Mouse (Mus musculus): ENCODE measurements around the gene Narfl. TPM values are rescaled to one million over a fixed set of nuclear protein-coding genes. Genes with fewer than 3 reads are reported as not detected.

Gene Narfl
- polyA plus RNA-seq, 1 experiment, result 43.5 TPM

- 74% methylated on average over 4 of the region's 4 CpGs for WGBS
- Histone ChIP-seq H3K4me3 (replicated peaks; ENCODE audit: insufficient read depth, low read depth, low read length) (no peak overlapping the region), H3K27me3 (ENCODE audit: control insufficient read depth, insufficient read depth, low read length) (no peaks in the 10 kb centered on the region), H3K27ac (ENCODE audit: insufficient read depth, low read length) (no peak overlapping the region), H3K4me1 (ENCODE audit: control insufficient read depth, insufficient read depth, low read length) (no peaks in the 10 kb centered on the region)
- TF ChIP-seq CTCF (IDR thresholded peaks at IDR 0.05; ENCODE audit: borderline replicate concordance, insufficient read depth, low read depth, low read length) (no peak), POLR2A (IDR thresholded peaks at IDR 0.05; ENCODE audit: borderline replicate concordance, insufficient read depth, low read length) (no peak)
- no peak for DNase-seq
Observed at GRCm38 (mm10) chr17:25755086-25755485, 18.5 kb upstream of the Narfl start.

GRCm38 (mm10) chr17:25755627-25756377, 17.8 kb upstream of the Narfl start:
- no peak for DNase-seq
- no peak for TF ChIP-seq POLR2A (IDR thresholded peaks at IDR 0.05; ENCODE audit: borderline replicate concordance, insufficient read depth, low read length)
- TF ChIP-seq CTCF (IDR thresholded peaks at IDR 0.05; ENCODE audit: borderline replicate concordance, insufficient read depth, low read depth, low read length), result no peak
- 58% methylated on average over 4 of the region's 4 CpGs for WGBS

GRCm38 (mm10) chr17:25756378-25757242, 17.0 kb upstream of the Narfl start:
- no peaks in the 10 kb centered on the region for H3K4me1 ChIP-seq (ENCODE audit: control insufficient read depth, insufficient read depth, low read length)
- H3K27me3 ChIP-seq (ENCODE audit: control insufficient read depth, insufficient read depth, low read length), result no peaks in the 10 kb centered on the region
- TF ChIP-seq POLR2A (IDR thresholded peaks at IDR 0.05; ENCODE audit: borderline replicate concordance, insufficient read depth, low read length) (no peak), CTCF (IDR thresholded peaks at IDR 0.05; ENCODE audit: borderline replicate concordance, insufficient read depth, low read depth, low read length) (no peak)
- H3K27ac ChIP-seq (ENCODE audit: insufficient read depth, low read length), result no peak overlapping the region
- no peak for DNase-seq
- WGBS, result 66% methylated on average over 9 of the region's 9 CpGs
- H3K4me3 ChIP-seq (replicated peaks; ENCODE audit: insufficient read depth, low read depth, low read length), result no peak overlapping the region

More at GRCm38 (mm10) chr17:25755627-25756377, 17.8 kb upstream of the Narfl start:
- Histone ChIP-seq H3K4me3 (replicated peaks; ENCODE audit: insufficient read depth, low read depth, low read length) (no peak overlapping the region), H3K27ac (ENCODE audit: insufficient read depth, low read length) (no peak overlapping the region), H3K27me3 (ENCODE audit: control insufficient read depth, insufficient read depth, low read length) (no peaks in the 10 kb centered on the region), H3K4me1 (ENCODE audit: control insufficient read depth, insufficient read depth, low read length) (no peaks in the 10 kb centered on the region)

- Histone ChIP-seq H3K27ac (ENCODE audit: insufficient read depth, low read length) (no peak overlapping the region), H3K4me1 (ENCODE audit: control insufficient read depth, insufficient read depth, low read length) (no peaks in the 10 kb centered on the region), H3K27me3 (ENCODE audit: control insufficient read depth, insufficient read depth, low read length) (no peaks in the 10 kb centered on the region), H3K4me3 (replicated peaks; ENCODE audit: insufficient read depth, low read depth, low read length) (no peak overlapping the region)
- WGBS, result 69% methylated on average over 3 of the region's 3 CpGs
- DNase-seq, result no peak
- TF ChIP-seq CTCF (IDR thresholded peaks at IDR 0.05; ENCODE audit: borderline replicate concordance, insufficient read depth, low read depth, low read length), result no peak
- TF ChIP-seq POLR2A (IDR thresholded peaks at IDR 0.05; ENCODE audit: borderline replicate concordance, insufficient read depth, low read length), result no peak
Observed at GRCm38 (mm10) chr17:25757691-25758090, 15.9 kb upstream of the Narfl start.

GRCm38 (mm10) chr17:25760148-25760547, 13.4 kb upstream of the Narfl start:
- DNase-seq, result no peak
- Histone ChIP-seq H3K27ac (ENCODE audit: insufficient read depth, low read length) (no peak overlapping the region), H3K27me3 (ENCODE audit: control insufficient read depth, insufficient read depth, low read length) (no peaks in the 10 kb centered on the region), H3K4me1 (ENCODE audit: control insufficient read depth, insufficient read depth, low read length) (no peaks in the 10 kb centered on the region), H3K4me3 (replicated peaks; ENCODE audit: insufficient read depth, low read depth, low read length) (no peak overlapping the region)
- WGBS, result 78% methylated on average over 8 of the region's 8 CpGs
- no peak for TF ChIP-seq CTCF (IDR thresholded peaks at IDR 0.05; ENCODE audit: borderline replicate concordance, insufficient read depth, low read depth, low read length)
- TF ChIP-seq POLR2A (IDR thresholded peaks at IDR 0.05; ENCODE audit: borderline replicate concordance, insufficient read depth, low read length), result no peak

- Histone ChIP-seq H3K4me1 (ENCODE audit: control insufficient read depth, insufficient read depth, low read length) (no peaks in the 10 kb centered on the region), H3K27ac (ENCODE audit: insufficient read depth, low read length) (no peak overlapping the region), H3K4me3 (replicated peaks; ENCODE audit: insufficient read depth, low read depth, low read length) (no peak overlapping the region), H3K27me3 (ENCODE audit: control insufficient read depth, insufficient read depth, low read length) (no peaks in the 10 kb centered on the region)
- WGBS, result 7% methylated on average over 4 of the region's 4 CpGs
- peak in 1 of 2 experiments; percentile 26 for DNase-seq
- TF ChIP-seq POLR2A (IDR thresholded peaks at IDR 0.05; ENCODE audit: borderline replicate concordance, insufficient read depth, low read length) (no peak), CTCF (IDR thresholded peaks at IDR 0.05; ENCODE audit: borderline replicate concordance, insufficient read depth, low read depth, low read length) (no peak)
Observed at GRCm38 (mm10) chr17:25761561-25761970, 12.0 kb upstream of the Narfl start.

- no peak overlapping the region for H3K4me3 ChIP-seq (replicated peaks; ENCODE audit: insufficient read depth, low read depth, low read length)
- no peak for DNase-seq
- WGBS, result 46% methylated on average over 3 of the region's 3 CpGs
- TF ChIP-seq CTCF (IDR thresholded peaks at IDR 0.05; ENCODE audit: borderline replicate concordance, insufficient read depth, low read depth, low read length), result no peak
- TF ChIP-seq POLR2A (IDR thresholded peaks at IDR 0.05; ENCODE audit: borderline replicate concordance, insufficient read depth, low read length), result no peak
- H3K27me3 ChIP-seq (ENCODE audit: control insufficient read depth, insufficient read depth, low read length), result no peaks in the 10 kb centered on the region
- no peak overlapping the region for H3K27ac ChIP-seq (ENCODE audit: insufficient read depth, low read length)
- no peaks in the 10 kb centered on the region for H3K4me1 ChIP-seq (ENCODE audit: control insufficient read depth, insufficient read depth, low read length)
Observed at GRCm38 (mm10) chr17:25762591-25762990, 11.0 kb upstream of the Narfl start.

Measured in cerebellum, adult 2 months (tissue).